Mouse (Mus musculus): ENCODE measurements around the gene Macrod2. TPM values are rescaled to one million over a fixed set of nuclear protein-coding genes. Genes with fewer than 3 reads are reported as not detected.

The Macrod2 gene
- polyA plus RNA-seq, 1 experiment from 2014 or later = 11.5 TPM

- DNase-seq (no peak), ATAC-seq (ENCODE audit: low read depth) (no peak)
- H3K4me3 ChIP-seq (replicated peaks) = no peak overlapping the region
- no peak overlapping the region for H3K4me2 ChIP-seq
- no peak overlapping the region for H3K27ac ChIP-seq
- no peaks in the 10 kb centered on the region for H3K36me3 ChIP-seq
- no peaks in the 10 kb centered on the region for H3K4me1 ChIP-seq (replicated peaks)
- 52% methylated on average over 5 of the region's 5 CpGs for WGBS (ENCODE audit: insufficient replicate concordance)
- H3K9me3 ChIP-seq (replicated peaks) = no peaks in the 10 kb centered on the region
- no peaks in the 10 kb centered on the region for H3K27me3 ChIP-seq
- H3K9ac ChIP-seq = no peak overlapping the region
These were observed 839.8 kb downstream of the Macrod2 start for GRCm38 (mm10) chr2:141234724-141235453.

- ATAC-seq (ENCODE audit: low read depth) = no peak
- Histone ChIP-seq H3K4me3 (replicated peaks) (no peak overlapping the region), H3K27me3 (no peaks in the 10 kb centered on the region), H3K27ac (no peak overlapping the region), H3K9me3 (replicated peaks) (no peaks in the 10 kb centered on the region), H3K4me2 (no peak overlapping the region), H3K36me3 (no peaks in the 10 kb centered on the region), H3K9ac (no peak overlapping the region), H3K4me1 (replicated peaks) (no peaks in the 10 kb centered on the region)
- DNase-seq = no peak
- WGBS (ENCODE audit: insufficient replicate concordance) = 53% methylated on average over 2 of the region's 2 CpGs
These were observed 852.6 kb downstream of the Macrod2 start for GRCm38 (mm10) chr2:141247680-141248079.

GRCm38 (mm10) chr2:141264582-141264981 lies 869.5 kb downstream of the Macrod2 start:
- H3K9ac ChIP-seq = no peak overlapping the region
- H3K4me1 ChIP-seq (replicated peaks) = no peaks in the 10 kb centered on the region
- no peaks in the 10 kb centered on the region for H3K27me3 ChIP-seq
- no peaks in the 10 kb centered on the region for H3K9me3 ChIP-seq (replicated peaks)
- H3K36me3 ChIP-seq = no peaks in the 10 kb centered on the region
- H3K4me2 ChIP-seq = no peak overlapping the region
- H3K27ac ChIP-seq = no peak overlapping the region
- ATAC-seq (ENCODE audit: low read depth) (no peak), DNase-seq (no peak)
- no peak overlapping the region for H3K4me3 ChIP-seq (replicated peaks)
- 66% methylated on average over 4 of the region's 4 CpGs for WGBS (ENCODE audit: insufficient replicate concordance)

GRCm38 (mm10) chr2:141266591-141266990 lies 871.5 kb downstream of the Macrod2 start:
- Histone ChIP-seq H3K27ac (no peak overlapping the region), H3K27me3 (no peaks in the 10 kb centered on the region), H3K4me1 (replicated peaks) (no peaks in the 10 kb centered on the region), H3K4me2 (no peak overlapping the region), H3K36me3 (no peaks in the 10 kb centered on the region), H3K4me3 (replicated peaks) (no peak overlapping the region), H3K9ac (no peak overlapping the region), H3K9me3 (replicated peaks) (no peaks in the 10 kb centered on the region)
- ATAC-seq (ENCODE audit: low read depth) = no peak
- DNase-seq = no peak

GRCm38 (mm10) chr2:141271541-141271940 lies 876.4 kb downstream of the Macrod2 start:
- Histone ChIP-seq H3K36me3 (no peaks in the 10 kb centered on the region), H3K4me1 (replicated peaks) (no peaks in the 10 kb centered on the region), H3K9me3 (replicated peaks) (no peaks in the 10 kb centered on the region), H3K27ac (no peak overlapping the region), H3K27me3 (no peaks in the 10 kb centered on the region), H3K9ac (no peak overlapping the region), H3K4me2 (no peak overlapping the region), H3K4me3 (replicated peaks) (no peak overlapping the region)
- no peak for DNase-seq
- ATAC-seq (ENCODE audit: low read depth) = no peak
- 36% methylated on average over 4 of the region's 4 CpGs for WGBS (ENCODE audit: insufficient replicate concordance)

- 33% methylated on average over 4 of the region's 4 CpGs for WGBS (ENCODE audit: insufficient replicate concordance)
- no peaks in the 10 kb centered on the region for H3K27me3 ChIP-seq
- no peak for DNase-seq
These were observed 877.9 kb downstream of the Macrod2 start for GRCm38 (mm10) chr2:141272966-141273365.

GRCm38 (mm10) chr2:141274262-141274661 lies 879.2 kb downstream of the Macrod2 start:
- ATAC-seq (ENCODE audit: low read depth) (no peak), DNase-seq (no peak)
- no peaks in the 10 kb centered on the region for H3K36me3 ChIP-seq
- no peak overlapping the region for H3K27ac ChIP-seq
- H3K4me2 ChIP-seq = no peak overlapping the region
- H3K9me3 ChIP-seq (replicated peaks) = no peaks in the 10 kb centered on the region
- H3K9ac ChIP-seq = no peak overlapping the region
- 15% methylated on average over 2 of the region's 2 CpGs for WGBS (ENCODE audit: insufficient replicate concordance)
- no peak overlapping the region for H3K4me3 ChIP-seq (replicated peaks)
- H3K4me1 ChIP-seq (replicated peaks) = no peaks in the 10 kb centered on the region
- no peaks in the 10 kb centered on the region for H3K27me3 ChIP-seq

More at GRCm38 (mm10) chr2:141272966-141273365, 877.9 kb downstream of the Macrod2 start:
- Histone ChIP-seq H3K36me3 (no peaks in the 10 kb centered on the region), H3K9ac (no peak overlapping the region), H3K4me2 (no peak overlapping the region), H3K27ac (no peak overlapping the region), H3K4me1 (replicated peaks) (no peaks in the 10 kb centered on the region), H3K9me3 (replicated peaks) (no peaks in the 10 kb centered on the region), H3K4me3 (replicated peaks) (no peak overlapping the region)
- ATAC-seq (ENCODE audit: low read depth) = no peak

GRCm38 (mm10) chr2:141279130-141279698 lies 884.1 kb downstream of the Macrod2 start:
- Histone ChIP-seq H3K4me2 (no peak overlapping the region), H3K9ac (no peak overlapping the region), H3K27ac (no peak overlapping the region), H3K9me3 (replicated peaks) (no peaks in the 10 kb centered on the region), H3K27me3 (no peaks in the 10 kb centered on the region), H3K4me1 (replicated peaks) (no peaks in the 10 kb centered on the region), H3K36me3 (no peaks in the 10 kb centered on the region), H3K4me3 (replicated peaks) (no peak overlapping the region)
- ATAC-seq (ENCODE audit: low read depth) (no peak), DNase-seq (no peak)
- WGBS (ENCODE audit: insufficient replicate concordance) = 55% methylated on average over 5 of the region's 5 CpGs

- Histone ChIP-seq H3K27me3 (no peaks in the 10 kb centered on the region), H3K9me3 (replicated peaks) (no peaks in the 10 kb centered on the region), H3K4me2 (no peak overlapping the region), H3K36me3 (no peaks in the 10 kb centered on the region), H3K9ac (no peak overlapping the region), H3K4me1 (replicated peaks) (no peaks in the 10 kb centered on the region), H3K4me3 (replicated peaks) (no peak overlapping the region), H3K27ac (no peak overlapping the region)
- DNase-seq (no peak), ATAC-seq (ENCODE audit: low read depth) (no peak)
- WGBS (ENCODE audit: insufficient replicate concordance) = 10% methylated on average over 1 of the region's 1 CpGs
These were observed 885.7 kb downstream of the Macrod2 start for GRCm38 (mm10) chr2:141280817-141281216.

- no peak overlapping the region for H3K9ac ChIP-seq
- no peaks in the 10 kb centered on the region for H3K9me3 ChIP-seq (replicated peaks)
- H3K27ac ChIP-seq = no peak overlapping the region
- peak; percentile 93 for ATAC-seq (ENCODE audit: low read depth)
- no peak for DNase-seq
- no peak overlapping the region for H3K4me3 ChIP-seq (replicated peaks)
- H3K36me3 ChIP-seq = no peaks in the 10 kb centered on the region
- no peaks in the 10 kb centered on the region for H3K27me3 ChIP-seq
- H3K4me1 ChIP-seq (replicated peaks) = no peaks in the 10 kb centered on the region; the same call in none of the 2 replicates
- H3K4me2 ChIP-seq = peak overlapping the region; percentile 41
- 33% methylated on average over 7 of the region's 7 CpGs for WGBS (ENCODE audit: insufficient replicate concordance)
These were observed 891.1 kb downstream of the Macrod2 start for GRCm38 (mm10) chr2:141286110-141286747.

- no peaks in the 10 kb centered on the region; the same call in none of the 2 replicates for H3K4me1 ChIP-seq (replicated peaks)
- no peaks in the 10 kb centered on the region for H3K36me3 ChIP-seq
- H3K9ac ChIP-seq = no peak overlapping the region
- ATAC-seq (ENCODE audit: low read depth) (no peak), DNase-seq (no peak)
- H3K27ac ChIP-seq = no peak overlapping the region
- no peak overlapping the region for H3K4me3 ChIP-seq (replicated peaks)
- no peaks in the 10 kb centered on the region for H3K27me3 ChIP-seq
- no peak overlapping the region for H3K4me2 ChIP-seq
- no peaks in the 10 kb centered on the region for H3K9me3 ChIP-seq (replicated peaks)
- WGBS (ENCODE audit: insufficient replicate concordance) = 44% methylated on average over 7 of the region's 7 CpGs
These were observed 893.4 kb downstream of the Macrod2 start for GRCm38 (mm10) chr2:141288494-141288893.

All from liver, embryonic 13.5 days (tissue).